Mouse (Mus musculus): ENCODE data around the gene Mapk14. TPM values are rescaled to one million over a fixed set of nuclear protein-coding genes. Genes with fewer than 3 reads are reported as not detected.

Gene Mapk14
- polyA plus RNA-seq, 1 experiment from 2014 or later = 31.2 TPM

GRCm38 (mm10) chr17:28743145-28743866, 52.2 kb downstream of the Mapk14 start:
- no peak overlapping the region for H3K9ac ChIP-seq (ENCODE audit: low read length)
- H3K36me3 ChIP-seq (ENCODE audit: control insufficient read depth, insufficient read depth) = peaks cover 65% of the 10 kb centered on the region
- no peaks in the 10 kb centered on the region for H3K4me1 ChIP-seq (ENCODE audit: control insufficient read depth, insufficient read depth, low read length)
- H3K4me2 ChIP-seq (ENCODE audit: low read depth, low read length) = no peak overlapping the region
- no peak overlapping the region for H3K4me3 ChIP-seq (ENCODE audit: low read length)
- no peaks in the 10 kb centered on the region for H3K27me3 ChIP-seq (ENCODE audit: control insufficient read depth, insufficient read depth, low read length)
- 88% methylated on average over 11 of the region's 11 CpGs for WGBS
- no peak overlapping the region for H3K27ac ChIP-seq (ENCODE audit: low read length)
- peaks cover 4% of the 10 kb centered on the region; the same call in 1 of the 2 replicates for H3K9me3 ChIP-seq (replicated peaks; ENCODE audit: control insufficient read depth, low read length)
- ATAC-seq (replicated peaks; ENCODE audit: extremely low read depth, insufficient read depth, low FRiP score) = no peak

GRCm38 (mm10) chr17:28743916-28744315, 52.8 kb downstream of the Mapk14 start:
- Histone ChIP-seq H3K4me3 (ENCODE audit: low read length) (no peak overlapping the region), H3K4me1 (ENCODE audit: control insufficient read depth, insufficient read depth, low read length) (no peaks in the 10 kb centered on the region), H3K27me3 (ENCODE audit: control insufficient read depth, insufficient read depth, low read length) (no peaks in the 10 kb centered on the region), H3K27ac (ENCODE audit: low read length) (no peak overlapping the region), H3K4me2 (ENCODE audit: low read depth, low read length) (no peak overlapping the region), H3K9me3 (replicated peaks; ENCODE audit: control insufficient read depth, low read length) (peaks cover 4% of the 10 kb centered on the region; the same call in 1 of the 2 replicates), H3K9ac (ENCODE audit: low read length) (no peak overlapping the region), H3K36me3 (ENCODE audit: control insufficient read depth, insufficient read depth) (peaks cover 65% of the 10 kb centered on the region)
- no peak for ATAC-seq (replicated peaks; ENCODE audit: extremely low read depth, insufficient read depth, low FRiP score)
- WGBS = 91% methylated on average over 9 of the region's 9 CpGs

GRCm38 (mm10) chr17:28745773-28746172, 54.6 kb downstream of the Mapk14 start:
- no peak for ATAC-seq (replicated peaks; ENCODE audit: extremely low read depth, insufficient read depth, low FRiP score)
- no peak overlapping the region for H3K27ac ChIP-seq (ENCODE audit: low read length)
- H3K4me2 ChIP-seq (ENCODE audit: low read depth, low read length) = no peak overlapping the region
- H3K27me3 ChIP-seq (ENCODE audit: control insufficient read depth, insufficient read depth, low read length) = no peaks in the 10 kb centered on the region
- no peak overlapping the region for H3K4me3 ChIP-seq (ENCODE audit: low read length)
- peaks cover 50% of the 10 kb centered on the region for H3K36me3 ChIP-seq (ENCODE audit: control insufficient read depth, insufficient read depth)
- no peak overlapping the region for H3K9ac ChIP-seq (ENCODE audit: low read length)
- H3K4me1 ChIP-seq (ENCODE audit: control insufficient read depth, insufficient read depth, low read length) = no peaks in the 10 kb centered on the region
- 67% methylated on average over 6 of the region's 6 CpGs for WGBS
- H3K9me3 ChIP-seq (replicated peaks; ENCODE audit: control insufficient read depth, low read length) = peaks cover 4% of the 10 kb centered on the region; the same call in 1 of the 2 replicates

GRCm38 (mm10) chr17:28748001-28748400, 56.9 kb downstream of the Mapk14 start:
- ATAC-seq (replicated peaks; ENCODE audit: extremely low read depth, insufficient read depth, low FRiP score) = no peak
- H3K36me3 ChIP-seq (ENCODE audit: control insufficient read depth, insufficient read depth) = peaks cover 33% of the 10 kb centered on the region
- WGBS = 78% methylated on average over 4 of the region's 4 CpGs

GRCm38 (mm10) chr17:28750580-28750979, 59.5 kb downstream of the Mapk14 start:
- no peaks in the 10 kb centered on the region for H3K27me3 ChIP-seq (ENCODE audit: control insufficient read depth, insufficient read depth, low read length)
- H3K9me3 ChIP-seq (replicated peaks; ENCODE audit: control insufficient read depth, low read length) = no peaks in the 10 kb centered on the region
- no peak overlapping the region for H3K9ac ChIP-seq (ENCODE audit: low read length)
- H3K4me3 ChIP-seq (ENCODE audit: low read length) = no peak overlapping the region
- no peak overlapping the region for H3K4me2 ChIP-seq (ENCODE audit: low read depth, low read length)
- no peak for ATAC-seq (replicated peaks; ENCODE audit: extremely low read depth, insufficient read depth, low FRiP score)
- no peak overlapping the region for H3K27ac ChIP-seq (ENCODE audit: low read length)
- WGBS = 66% methylated on average over 6 of the region's 6 CpGs
- peaks cover 12% of the 10 kb centered on the region for H3K36me3 ChIP-seq (ENCODE audit: control insufficient read depth, insufficient read depth)
- no peaks in the 10 kb centered on the region for H3K4me1 ChIP-seq (ENCODE audit: control insufficient read depth, insufficient read depth, low read length)

More at GRCm38 (mm10) chr17:28748001-28748400, 56.9 kb downstream of the Mapk14 start:
- Histone ChIP-seq H3K4me2 (ENCODE audit: low read depth, low read length) (no peak overlapping the region), H3K27me3 (ENCODE audit: control insufficient read depth, insufficient read depth, low read length) (no peaks in the 10 kb centered on the region), H3K4me1 (ENCODE audit: control insufficient read depth, insufficient read depth, low read length) (no peaks in the 10 kb centered on the region), H3K4me3 (ENCODE audit: low read length) (no peak overlapping the region), H3K9me3 (replicated peaks; ENCODE audit: control insufficient read depth, low read length) (peaks cover 4% of the 10 kb centered on the region; the same call in 1 of the 2 replicates), H3K9ac (ENCODE audit: low read length) (no peak overlapping the region), H3K27ac (ENCODE audit: low read length) (no peak overlapping the region)

- no peak overlapping the region for H3K4me2 ChIP-seq (ENCODE audit: low read depth, low read length)
- H3K9me3 ChIP-seq (replicated peaks; ENCODE audit: control insufficient read depth, low read length) = no peaks in the 10 kb centered on the region
- WGBS = 63% methylated on average over 5 of the region's 5 CpGs
- no peaks in the 10 kb centered on the region for H3K4me1 ChIP-seq (ENCODE audit: control insufficient read depth, insufficient read depth, low read length)
- no peaks in the 10 kb centered on the region for H3K36me3 ChIP-seq (ENCODE audit: control insufficient read depth, insufficient read depth)
- H3K4me3 ChIP-seq (ENCODE audit: low read length) = no peak overlapping the region
- no peaks in the 10 kb centered on the region for H3K27me3 ChIP-seq (ENCODE audit: control insufficient read depth, insufficient read depth, low read length)
- no peak for ATAC-seq (replicated peaks; ENCODE audit: extremely low read depth, insufficient read depth, low FRiP score)
- no peak overlapping the region for H3K9ac ChIP-seq (ENCODE audit: low read length)
- no peak overlapping the region for H3K27ac ChIP-seq (ENCODE audit: low read length)
These were observed 65.3 kb downstream of the Mapk14 start for GRCm38 (mm10) chr17:28756447-28756846.

- no peak overlapping the region for H3K27ac ChIP-seq (ENCODE audit: low read length)
- no peak for ATAC-seq (replicated peaks; ENCODE audit: extremely low read depth, insufficient read depth, low FRiP score)
- no peaks in the 10 kb centered on the region for H3K27me3 ChIP-seq (ENCODE audit: control insufficient read depth, insufficient read depth, low read length)
- no peaks in the 10 kb centered on the region for H3K4me1 ChIP-seq (ENCODE audit: control insufficient read depth, insufficient read depth, low read length)
- H3K36me3 ChIP-seq (ENCODE audit: control insufficient read depth, insufficient read depth) = no peaks in the 10 kb centered on the region
- H3K9ac ChIP-seq (ENCODE audit: low read length) = no peak overlapping the region
- no peaks in the 10 kb centered on the region for H3K9me3 ChIP-seq (replicated peaks; ENCODE audit: control insufficient read depth, low read length)
- H3K4me2 ChIP-seq (ENCODE audit: low read depth, low read length) = no peak overlapping the region
- no peak overlapping the region for H3K4me3 ChIP-seq (ENCODE audit: low read length)
- 54% methylated on average over 2 of the region's 2 CpGs for WGBS
These were observed 66.3 kb downstream of the Mapk14 start for GRCm38 (mm10) chr17:28757470-28757869.

GRCm38 (mm10) chr17:28760736-28761312, 69.7 kb downstream of the Mapk14 start:
- H3K9ac ChIP-seq (ENCODE audit: low read length) = no peak overlapping the region
- no peaks in the 10 kb centered on the region for H3K9me3 ChIP-seq (replicated peaks; ENCODE audit: control insufficient read depth, low read length)
- WGBS = 65% methylated on average over 8 of the region's 8 CpGs
- H3K36me3 ChIP-seq (ENCODE audit: control insufficient read depth, insufficient read depth) = no peaks in the 10 kb centered on the region
- no peak overlapping the region for H3K27ac ChIP-seq (ENCODE audit: low read length)
- H3K27me3 ChIP-seq (ENCODE audit: control insufficient read depth, insufficient read depth, low read length) = no peaks in the 10 kb centered on the region
- no peak for ATAC-seq (replicated peaks; ENCODE audit: extremely low read depth, insufficient read depth, low FRiP score)
- no peak overlapping the region for H3K4me3 ChIP-seq (ENCODE audit: low read length)
- H3K4me2 ChIP-seq (ENCODE audit: low read depth, low read length) = no peak overlapping the region
- no peaks in the 10 kb centered on the region for H3K4me1 ChIP-seq (ENCODE audit: control insufficient read depth, insufficient read depth, low read length)

GRCm38 (mm10) chr17:28761871-28762270, 70.7 kb downstream of the Mapk14 start:
- WGBS = 17% methylated on average over 3 of the region's 3 CpGs
- no peak for ATAC-seq (replicated peaks; ENCODE audit: extremely low read depth, insufficient read depth, low FRiP score)

More at GRCm38 (mm10) chr17:28761871-28762270, 70.7 kb downstream of the Mapk14 start:
- Histone ChIP-seq H3K27ac (ENCODE audit: low read length) (no peak overlapping the region), H3K4me1 (ENCODE audit: control insufficient read depth, insufficient read depth, low read length) (no peaks in the 10 kb centered on the region), H3K36me3 (ENCODE audit: control insufficient read depth, insufficient read depth) (no peaks in the 10 kb centered on the region), H3K4me2 (ENCODE audit: low read depth, low read length) (no peak overlapping the region), H3K4me3 (ENCODE audit: low read length) (no peak overlapping the region), H3K9me3 (replicated peaks; ENCODE audit: control insufficient read depth, low read length) (no peaks in the 10 kb centered on the region), H3K9ac (ENCODE audit: low read length) (no peak overlapping the region), H3K27me3 (ENCODE audit: control insufficient read depth, insufficient read depth, low read length) (no peaks in the 10 kb centered on the region)

Measured in heart, embryonic 16.5 days (tissue).